Mouse (Mus musculus) hindbrain, embryonic 11.5 days (tissue): Measurements from ENCODE around the gene Gna15. TPM values are rescaled to one million over a fixed set of nuclear protein-coding genes. Genes with fewer than 3 reads are reported as not detected.

Source experiments
- ATAC-seq: fragments of 200-750 bp; cut with Nextera tagmentation; 2 replicates; pipeline ENCODE4 v1.8.0; 2017; ENCODE audit warnings: mild to moderate bottlenecking, moderate TSS enrichment, moderate library complexity; ENCODE audit not compliant: low FRiP score
- DNase-seq: peaks from one replicate; pipeline ENCODE4 v3.0.0-alpha.2; 2015; ENCODE audit warnings: low spot score
- H3K27ac ChIP-seq: fragments of 300-500 bp; sonication (generic); 2 replicates; pipeline ENCODE4 v1.5.1; 2014; ENCODE audit warnings: mild to moderate bottlenecking, low read depth, low read length
- H3K27me3 ChIP-seq: fragments of 300-500 bp; sonication (generic); 2 replicates; pipeline ENCODE4 v1.6.1; 2014; ENCODE audit warnings: mild to moderate bottlenecking, low read length, moderate library complexity, mixed read lengths; ENCODE audit not compliant: control insufficient read depth, insufficient read depth
- H3K36me3 ChIP-seq: fragments of 300-500 bp; sonication (generic); 2 replicates; pipeline ENCODE4 v1.6.1; 2014; ENCODE audit warnings: mild to moderate bottlenecking, low read length, moderate library complexity, mixed read lengths; ENCODE audit not compliant: control insufficient read depth, insufficient read depth
- H3K4me1 ChIP-seq: fragments of 300-500 bp; sonication (generic); replicated peaks from 2 replicates; pipeline ENCODE4 v1.6.1; 2014; ENCODE audit warnings: low read length, mixed read lengths; ENCODE audit not compliant: control insufficient read depth, insufficient read depth
- H3K4me2 ChIP-seq: fragments of 300-500 bp; sonication (generic); replicated peaks from 2 replicates; pipeline ENCODE4 v1.6.1; 2014; ENCODE audit warnings: mild to moderate bottlenecking, low read depth, low read length
- H3K4me3 ChIP-seq: fragments of 300-500 bp; sonication (generic); 2 replicates; pipeline ENCODE4 v1.5.1; 2014; ENCODE audit warnings: low read depth, low read length
- H3K9ac ChIP-seq: fragments of 300-500 bp; sonication (generic); 2 replicates; pipeline ENCODE4 v1.6.1; 2014; ENCODE audit warnings: low read depth, low read length
- H3K9me3 ChIP-seq: fragments of 300-500 bp; sonication (generic); 2 replicates; pipeline ENCODE4 v1.6.1; 2016; ENCODE audit warnings: low read length; ENCODE audit not compliant: control insufficient read depth
- WGBS: fragments of 180-500 bp; shearing (Covaris S2); extraction: QIAGEN DNeasy Blood & Tissue Kit; methylation state at CpG from one replicate; pipeline ENCODE4 v1.1.7; 2014; 5-methylcytosine and 5-hydroxymethylcytosine counted together
- polyA plus RNA-seq: library from polyadenylated mRNA; unstranded; fragments of >200 nt; fragmentation: Nextera tagmentation; extraction: Ambion mirVana; gene quantifications from 2 replicates; pipeline ENCODE4 v1.2.1, GENCODE M21; 2014

Gene Gna15
- polyA plus RNA-seq, 1 experiment from 2014 or later: 0.56 TPM

GRCm38 (mm10) chr10:81489941-81490340, 34.1 kb downstream of the Gna15 start:
- no peaks in the 10 kb centered on the region for H3K27me3 ChIP-seq
- DNase-seq (no peak), ATAC-seq (no peak)
- H3K4me1 ChIP-seq: peaks cover under 1% of the 10 kb centered on the region; the same call in 1 of the 2 replicates
- no peak overlapping the region for H3K9ac ChIP-seq
- H3K4me3 ChIP-seq: no peak overlapping the region
- WGBS: 82% methylated on average over 14 of the region's 14 CpGs
- peaks cover 19% of the 10 kb centered on the region for H3K36me3 ChIP-seq
- no peaks in the 10 kb centered on the region for H3K9me3 ChIP-seq
- H3K27ac ChIP-seq: no peak overlapping the region
- no peak overlapping the region for H3K4me2 ChIP-seq

- WGBS: 90% methylated on average over 11 of the region's 11 CpGs
- H3K4me1 ChIP-seq: no peaks in the 10 kb centered on the region; the same call in 1 of the 2 replicates
- H3K27ac ChIP-seq: no peak overlapping the region
- H3K9me3 ChIP-seq: no peaks in the 10 kb centered on the region
- no peak overlapping the region for H3K9ac ChIP-seq
- no peak overlapping the region for H3K4me3 ChIP-seq
- DNase-seq: no peak
- H3K36me3 ChIP-seq: peaks cover 19% of the 10 kb centered on the region
- ATAC-seq: no peak
- no peak overlapping the region for H3K4me2 ChIP-seq
- H3K27me3 ChIP-seq: no peaks in the 10 kb centered on the region
These were observed 35.9 kb downstream of the Gna15 start for GRCm38 (mm10) chr10:81488081-81488480.

GRCm38 (mm10) chr10:81486496-81486895, 37.5 kb downstream of the Gna15 start:
- no peak for DNase-seq
- Histone ChIP-seq H3K27me3 (peaks cover 1% of the 10 kb centered on the region; the same call in 1 of the 2 replicates), H3K4me1 (no peaks in the 10 kb centered on the region; the same call in 1 of the 2 replicates), H3K4me3 (no peak overlapping the region), H3K4me2 (no peak overlapping the region), H3K36me3 (peaks cover 14% of the 10 kb centered on the region), H3K27ac (no peak overlapping the region), H3K9ac (no peak overlapping the region), H3K9me3 (no peaks in the 10 kb centered on the region)
- no peak for ATAC-seq
- WGBS: 75% methylated on average over 9 of the region's 10 CpGs

- Histone ChIP-seq H3K4me3 (no peak overlapping the region), H3K36me3 (peaks cover 8% of the 10 kb centered on the region; the same call in 1 of the 2 replicates), H3K27ac (no peak overlapping the region), H3K9me3 (no peaks in the 10 kb centered on the region), H3K27me3 (peaks cover 4% of the 10 kb centered on the region), H3K4me2 (no peak overlapping the region), H3K4me1 (peaks cover under 1% of the 10 kb centered on the region), H3K9ac (no peak overlapping the region)
- no peak for DNase-seq
- 74% methylated on average over 7 of the region's 7 CpGs for WGBS
- ATAC-seq: no peak
These were observed 38.5 kb downstream of the Gna15 start for GRCm38 (mm10) chr10:81485479-81486018.

- no peak overlapping the region for H3K4me3 ChIP-seq
These were observed 39.0 kb downstream of the Gna15 start for GRCm38 (mm10) chr10:81485060-81485449.

GRCm38 (mm10) chr10:81484441-81485059, 39.5 kb downstream of the Gna15 start:
- H3K9ac ChIP-seq: no peak overlapping the region
- H3K27me3 ChIP-seq: peaks cover 4% of the 10 kb centered on the region
- peaks cover 4% of the 10 kb centered on the region for H3K4me1 ChIP-seq
- no peak overlapping the region for H3K4me3 ChIP-seq
- H3K4me2 ChIP-seq: no peak overlapping the region
- DNase-seq (no peak), ATAC-seq (no peak)
- H3K27ac ChIP-seq: peak overlapping the region; percentile 4; the same call in 1 of the 2 replicates
- H3K36me3 ChIP-seq: peaks cover 8% of the 10 kb centered on the region; the same call in 1 of the 2 replicates
- WGBS: 54% methylated on average over 6 of the region's 6 CpGs
- no peaks in the 10 kb centered on the region for H3K9me3 ChIP-seq

More at GRCm38 (mm10) chr10:81485060-81485449, 39.0 kb downstream of the Gna15 start:
- ATAC-seq (no peak), DNase-seq (no peak)
- H3K27me3 ChIP-seq: peaks cover 4% of the 10 kb centered on the region
- peaks cover 4% of the 10 kb centered on the region for H3K4me1 ChIP-seq
- peak overlapping the region; percentile 4; the same call in 1 of the 2 replicates for H3K27ac ChIP-seq
- H3K4me2 ChIP-seq: no peak overlapping the region
- H3K9ac ChIP-seq: no peak overlapping the region
- H3K9me3 ChIP-seq: no peaks in the 10 kb centered on the region
- whole genome bisulfite sequencing: 40% methylated on average over 2 of the region's 2 CpGs
- peaks cover 8% of the 10 kb centered on the region; the same call in 1 of the 2 replicates for H3K36me3 ChIP-seq

- H3K9ac ChIP-seq: no peak overlapping the region
- WGBS: 15% methylated on average over 9 of the region's 9 CpGs
- no peak overlapping the region for H3K4me3 ChIP-seq
- no peak overlapping the region for H3K27ac ChIP-seq
- no peaks in the 10 kb centered on the region for H3K9me3 ChIP-seq
- ATAC-seq (no peak), DNase-seq (peak; percentile 74)
- peaks cover 4% of the 10 kb centered on the region for H3K27me3 ChIP-seq
- peaks cover 8% of the 10 kb centered on the region; the same call in 1 of the 2 replicates for H3K36me3 ChIP-seq
- no peak overlapping the region for H3K4me2 ChIP-seq
- H3K4me1 ChIP-seq: peaks cover 4% of the 10 kb centered on the region
These were observed 40.0 kb downstream of the Gna15 start for GRCm38 (mm10) chr10:81483983-81484382.

- H3K27ac ChIP-seq: no peak within 1 kb of the TSS
- H3K36me3 ChIP-seq: peaks cover 3% of the 10 kb centered on the region; the same call in 1 of the 2 replicates
- H3K4me2 ChIP-seq: peak within 1 kb of the TSS; percentile 58
- H3K4me1 ChIP-seq: peaks cover 4% of the 10 kb centered on the region
- H3K4me3 ChIP-seq: peak within 1 kb of the TSS; percentile 44
- peaks cover 12% of the 10 kb centered on the region for H3K27me3 ChIP-seq
- no peaks in the 10 kb centered on the region for H3K9me3 ChIP-seq
- DNase-seq (peak; percentile 85), ATAC-seq (peak; percentile 55)
- WGBS: under 1% methylated on average over 35 of the region's 36 CpGs
- peak within 1 kb of the TSS; percentile 62 for H3K9ac ChIP-seq
These were observed 41.5 kb downstream of the Gna15 start, which contains the start of gene Celf5 for GRCm38 (mm10) chr10:81482533-81482889. Gene Celf5, minus strand, starts transcription at chr10:81482709.
